Mouse (Mus musculus) hindbrain, embryonic 11.5 days (tissue): ENCODE measurements around the gene Tti1. TPM values are rescaled to one million over a fixed set of nuclear protein-coding genes. Genes with fewer than 3 reads are reported as not detected.

Experiments
- ATAC-seq: fragments of 200-750 bp; cut with Nextera tagmentation; 2 replicates; pipeline ENCODE4 v1.8.0; 2017; ENCODE audit warnings: mild to moderate bottlenecking, moderate TSS enrichment, moderate library complexity; ENCODE audit not compliant: low FRiP score
- DNase-seq: peaks from one replicate; pipeline ENCODE4 v3.0.0-alpha.2; 2015; ENCODE audit warnings: low spot score
- H3K27ac ChIP-seq: fragments of 300-500 bp; sonication (generic); 2 replicates; pipeline ENCODE4 v1.5.1; 2014; ENCODE audit warnings: mild to moderate bottlenecking, low read depth, low read length
- H3K27me3 ChIP-seq: fragments of 300-500 bp; sonication (generic); 2 replicates; pipeline ENCODE4 v1.6.1; 2014; ENCODE audit warnings: mild to moderate bottlenecking, low read length, moderate library complexity, mixed read lengths; ENCODE audit not compliant: control insufficient read depth, insufficient read depth
- H3K36me3 ChIP-seq: fragments of 300-500 bp; sonication (generic); 2 replicates; pipeline ENCODE4 v1.6.1; 2014; ENCODE audit warnings: mild to moderate bottlenecking, low read length, moderate library complexity, mixed read lengths; ENCODE audit not compliant: control insufficient read depth, insufficient read depth
- H3K4me1 ChIP-seq: fragments of 300-500 bp; sonication (generic); replicated peaks from 2 replicates; pipeline ENCODE4 v1.6.1; 2014; ENCODE audit warnings: low read length, mixed read lengths; ENCODE audit not compliant: control insufficient read depth, insufficient read depth
- H3K4me2 ChIP-seq: fragments of 300-500 bp; sonication (generic); replicated peaks from 2 replicates; pipeline ENCODE4 v1.6.1; 2014; ENCODE audit warnings: mild to moderate bottlenecking, low read depth, low read length
- H3K4me3 ChIP-seq: fragments of 300-500 bp; sonication (generic); 2 replicates; pipeline ENCODE4 v1.5.1; 2014; ENCODE audit warnings: low read depth, low read length
- H3K9ac ChIP-seq: fragments of 300-500 bp; sonication (generic); 2 replicates; pipeline ENCODE4 v1.6.1; 2014; ENCODE audit warnings: low read depth, low read length
- H3K9me3 ChIP-seq: fragments of 300-500 bp; sonication (generic); 2 replicates; pipeline ENCODE4 v1.6.1; 2016; ENCODE audit warnings: low read length; ENCODE audit not compliant: control insufficient read depth
- WGBS: fragments of 180-500 bp; shearing (Covaris S2); extraction: QIAGEN DNeasy Blood & Tissue Kit; methylation state at CpG from one replicate; pipeline ENCODE4 v1.1.7; 2014; 5-methylcytosine and 5-hydroxymethylcytosine counted together
- polyA plus RNA-seq: library from polyadenylated mRNA; unstranded; fragments of >200 nt; fragmentation: Nextera tagmentation; extraction: Ambion mirVana; gene quantifications from 2 replicates; pipeline ENCODE4 v1.2.1, GENCODE M21; 2014

The Tti1 gene
- polyA plus RNA-seq, 1 experiment from 2014 or later: 21.9 TPM

DNA sequence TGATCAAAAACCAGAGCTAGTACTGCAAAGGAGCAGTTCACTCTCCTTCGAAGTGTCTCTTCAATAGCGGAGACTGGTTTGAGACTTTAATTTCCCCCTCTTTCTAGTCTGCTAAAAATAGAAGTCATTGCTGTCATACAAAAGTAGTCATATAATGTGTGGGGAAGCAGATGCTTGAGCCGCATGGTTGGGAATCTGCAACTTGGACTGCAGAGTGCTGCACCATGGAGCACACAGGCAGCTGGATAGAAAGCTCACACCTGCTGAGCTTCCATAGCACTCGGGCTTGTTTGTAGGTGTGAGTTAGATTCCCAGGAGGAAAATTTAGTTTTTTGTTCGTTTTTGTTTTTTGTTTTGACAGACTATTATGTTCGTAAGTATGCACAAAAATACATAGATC, 8.2 kb upstream of the Tti1 start:
- WGBS: 90% methylated on average over 6 of the region's 6 CpGs
- H3K4me3 ChIP-seq: no peak overlapping the region
- no peaks in the 10 kb centered on the region for H3K9me3 ChIP-seq
- no peak overlapping the region for H3K27ac ChIP-seq
- no peak for DNase-seq
- 0 out of 2 replicates have a peak, but pooled peaks cover 2% of the 10 kb centered on the region for H3K36me3 ChIP-seq
- H3K9ac ChIP-seq: no peak overlapping the region
- H3K4me1 ChIP-seq: no peaks in the 10 kb centered on the region
- H3K27me3 ChIP-seq: no peaks in the 10 kb centered on the region
- no peak overlapping the region for H3K4me2 ChIP-seq
- no peak for ATAC-seq

- DNase-seq: no peak
- WGBS: 99% methylated on average over 2 of the region's 2 CpGs
- no peak overlapping the region for H3K9ac ChIP-seq
- no peaks in the 10 kb centered on the region for H3K9me3 ChIP-seq
- H3K27me3 ChIP-seq: no peaks in the 10 kb centered on the region
- H3K27ac ChIP-seq: no peak overlapping the region
- H3K4me3 ChIP-seq: no peak overlapping the region
- no peaks in the 10 kb centered on the region for H3K4me1 ChIP-seq
- H3K4me2 ChIP-seq: no peak overlapping the region
- ATAC-seq: no peak
- H3K36me3 ChIP-seq: no peaks in the 10 kb centered on the region
These were observed 7.6 kb upstream of the Tti1 start for GRCm38 (mm10) chr2:158035813-158036212.

- Histone ChIP-seq H3K4me1 (peaks cover 4% of the 10 kb centered on the region), H3K4me3 (peak overlapping the region; percentile 84; the same call in 1 of the 2 replicates), H3K27ac (no peak overlapping the region), H3K9ac (no peak overlapping the region), H3K27me3 (no peaks in the 10 kb centered on the region), H3K4me2 (peak overlapping the region; percentile 75), H3K9me3 (no peaks in the 10 kb centered on the region), H3K36me3 (no peaks in the 10 kb centered on the region)
- no peak for ATAC-seq
- WGBS: 88% methylated on average over 7 of the region's 7 CpGs
- DNase-seq: no peak
These were observed 1.8 kb upstream of the Tti1 start for GRCm38 (mm10) chr2:158030007-158030406.

DNA sequence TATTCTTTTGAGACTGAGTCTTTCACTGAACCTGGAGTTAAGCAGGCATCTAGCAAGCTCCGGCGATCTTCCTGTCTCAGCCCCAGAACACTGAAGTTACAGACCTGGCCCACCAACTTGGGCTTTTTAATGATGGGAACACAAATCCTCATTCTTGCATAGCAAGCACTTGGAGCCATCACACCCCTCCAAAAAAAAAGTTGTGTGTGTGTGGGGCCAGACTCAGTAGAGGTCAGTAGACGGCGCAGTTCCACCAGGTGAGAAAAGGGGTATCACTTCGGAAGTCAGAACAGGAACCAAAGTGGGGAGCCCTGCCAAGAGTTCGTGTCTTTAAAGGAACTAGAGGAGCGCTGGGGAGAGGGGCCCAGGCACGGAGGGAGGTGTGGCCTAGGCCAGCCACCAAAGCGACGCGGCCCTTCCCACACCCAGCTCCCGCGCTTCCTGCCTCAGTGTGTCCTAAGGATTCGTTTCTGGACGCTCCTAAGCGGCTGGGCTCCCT, 329 bp downstream of the Tti1 start:
- Histone ChIP-seq H3K36me3 (no peaks in the 10 kb centered on the region), H3K4me2 (peak overlapping the region; percentile 80), H3K9ac (peak overlapping the region; percentile 95), H3K4me3 (peak overlapping the region; percentile 84), H3K4me1 (peaks cover 4% of the 10 kb centered on the region), H3K9me3 (no peaks in the 10 kb centered on the region), H3K27me3 (no peaks in the 10 kb centered on the region), H3K27ac (peak overlapping the region; percentile 86)
- DNase-seq (no peak), ATAC-seq (peak; percentile 10; the same call in 1 of the 2 replicates)
- WGBS: 3% methylated on average over 16 of the region's 16 CpGs

DNA sequence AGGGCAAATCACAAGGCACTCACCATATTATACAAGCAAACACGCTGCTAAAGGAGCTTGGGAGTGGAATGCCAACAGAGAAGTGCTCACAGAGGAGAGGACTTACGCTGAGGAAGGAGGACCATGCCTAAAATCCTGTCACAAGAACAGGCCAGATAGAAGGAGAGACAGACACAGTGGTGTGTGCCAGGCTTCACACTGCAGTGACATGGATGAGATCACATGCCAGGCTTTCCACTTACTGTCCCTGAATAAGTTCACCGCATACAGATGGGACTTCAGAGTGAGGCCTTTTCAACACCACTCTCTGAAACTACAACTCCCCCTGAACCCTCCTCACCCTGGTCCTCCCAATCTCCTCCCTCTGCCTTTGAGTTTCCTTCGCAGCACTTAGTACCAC, 10.9 kb downstream of the Tti1 start:
- no peak overlapping the region for H3K27ac ChIP-seq
- WGBS: 88% methylated on average over 4 of the region's 4 CpGs
- no peak for ATAC-seq
- H3K4me3 ChIP-seq: no peak overlapping the region
- H3K4me1 ChIP-seq: no peaks in the 10 kb centered on the region
- no peaks in the 10 kb centered on the region for H3K27me3 ChIP-seq
- DNase-seq: no peak
- H3K9ac ChIP-seq: no peak overlapping the region
- no peaks in the 10 kb centered on the region for H3K36me3 ChIP-seq
- no peaks in the 10 kb centered on the region for H3K9me3 ChIP-seq
- H3K4me2 ChIP-seq: no peak overlapping the region

DNA sequence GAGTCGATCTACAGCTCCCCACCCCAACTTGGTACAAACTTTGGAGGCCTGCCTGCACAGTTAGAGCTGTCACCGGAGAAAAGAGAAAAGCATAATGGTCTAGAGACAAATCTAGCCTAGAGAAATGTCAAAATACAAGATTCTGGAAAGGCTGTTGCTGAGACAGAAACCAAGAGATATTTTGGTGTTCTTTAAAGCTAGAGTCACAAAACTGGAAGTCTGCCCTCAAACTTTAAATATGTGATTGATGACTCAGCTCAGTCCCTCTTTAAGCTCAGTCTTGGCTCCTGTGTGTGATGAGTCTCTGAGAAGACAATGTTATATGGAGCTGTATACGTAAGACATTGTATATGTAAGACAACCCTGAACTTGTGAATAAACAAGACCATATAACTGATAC, 15.6 kb downstream of the Tti1 start:
- WGBS: 88% methylated on average over 3 of the region's 3 CpGs
- no peak for DNase-seq

GRCm38 (mm10) chr2:158009373-158009772, 18.9 kb downstream of the Tti1 start:
- 93% methylated on average over 7 of the region's 7 CpGs for WGBS
- Histone ChIP-seq H3K36me3 (peaks cover 2% of the 10 kb centered on the region; the same call in 1 of the 2 replicates), H3K4me1 (no peaks in the 10 kb centered on the region), H3K9me3 (no peaks in the 10 kb centered on the region), H3K27me3 (no peaks in the 10 kb centered on the region), H3K9ac (no peak overlapping the region), H3K4me3 (no peak overlapping the region), H3K27ac (no peak overlapping the region), H3K4me2 (no peak overlapping the region)
- ATAC-seq (no peak), DNase-seq (no peak)

More for the DNA sequence above, 15.6 kb downstream of the Tti1 start:
- Histone ChIP-seq H3K9ac (no peak overlapping the region), H3K27ac (no peak overlapping the region), H3K27me3 (no peaks in the 10 kb centered on the region), H3K36me3 (no peaks in the 10 kb centered on the region; the same call in 1 of the 2 replicates), H3K4me1 (no peaks in the 10 kb centered on the region), H3K4me2 (no peak overlapping the region), H3K4me3 (no peak overlapping the region), H3K9me3 (no peaks in the 10 kb centered on the region)
- no peak for ATAC-seq

GRCm38 (mm10) chr2:158005641-158006040, 22.6 kb downstream of the Tti1 start:
- H3K4me3 ChIP-seq: no peak overlapping the region
- no peaks in the 10 kb centered on the region for H3K4me1 ChIP-seq
- DNase-seq (no peak), ATAC-seq (no peak)
- no peaks in the 10 kb centered on the region for H3K27me3 ChIP-seq
- no peak overlapping the region for H3K27ac ChIP-seq
- H3K36me3 ChIP-seq: peaks cover 2% of the 10 kb centered on the region; the same call in 1 of the 2 replicates
- WGBS: 97% methylated on average over 4 of the region's 4 CpGs
- no peak overlapping the region for H3K9ac ChIP-seq
- no peak overlapping the region for H3K4me2 ChIP-seq
- H3K9me3 ChIP-seq: no peaks in the 10 kb centered on the region

GRCm38 (mm10) chr2:158004620-158005019, 23.6 kb downstream of the Tti1 start:
- Histone ChIP-seq H3K27me3 (no peaks in the 10 kb centered on the region), H3K4me3 (no peak overlapping the region), H3K27ac (no peak overlapping the region), H3K4me1 (no peaks in the 10 kb centered on the region), H3K36me3 (peaks cover 2% of the 10 kb centered on the region; the same call in 1 of the 2 replicates), H3K4me2 (no peak overlapping the region), H3K9me3 (no peaks in the 10 kb centered on the region), H3K9ac (no peak overlapping the region)
- 92% methylated on average over 6 of the region's 6 CpGs for WGBS
- no peak for ATAC-seq
- DNase-seq: no peak
